Mouse (Mus musculus): ENCODE data around the gene Kif5a. TPM values are rescaled to one million over a fixed set of nuclear protein-coding genes. Genes with fewer than 3 reads are reported as not detected.
"Not testable (repeated sequence)": the region's sequence is repeated elsewhere in the genome, so short reads cannot be mapped to it uniquely, and the experiment has no call there.

The Kif5a gene
- polyA plus RNA-seq, 1 experiment from 2014 or later: 1.3 TPM

GRCm38 (mm10) chr10:127193011-127193410, 70.1 kb downstream of the Kif5a start:
- H3K4me2 ChIP-seq: no peak overlapping the region
- peaks cover 5% of the 10 kb centered on the region; the same call in 1 of the 2 replicates for H3K36me3 ChIP-seq
- H3K9ac ChIP-seq: no peak overlapping the region
- ATAC-seq (ENCODE audit: borderline replicate concordance, extremely low read depth, low FRiP score, low TSS enrichment): no peak
- H3K4me1 ChIP-seq: peaks cover 52% of the 10 kb centered on the region
- WGBS: 80% methylated on average over 9 of the region's 9 CpGs
- H3K9me3 ChIP-seq: no peaks in the 10 kb centered on the region
- no peak overlapping the region for H3K27ac ChIP-seq
- 0 out of 2 replicates have a peak, but pooled peaks cover 3% of the 10 kb centered on the region for H3K27me3 ChIP-seq
- H3K4me3 ChIP-seq: no peak overlapping the region

DNA sequence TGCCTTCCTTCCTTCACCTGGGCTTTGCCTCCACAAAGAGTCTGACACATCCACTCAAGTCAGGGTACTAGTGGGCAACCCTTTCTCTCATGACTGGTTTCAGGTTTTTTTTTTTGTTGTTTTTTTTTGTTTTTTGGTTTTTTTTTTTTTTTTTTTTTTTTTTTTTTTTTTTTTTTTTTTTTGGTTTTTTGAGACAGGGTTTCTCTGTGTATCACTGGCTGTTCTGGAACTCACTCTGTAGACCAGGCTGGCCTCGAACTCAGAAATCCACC, 71.2 kb downstream of the Kif5a start:
- 74% methylated on average over 1 of the region's 1 CpGs for WGBS
- ATAC-seq (ENCODE audit: borderline replicate concordance, extremely low read depth, low FRiP score, low TSS enrichment); H3K9me3 ChIP-seq; H3K4me3 ChIP-seq; H3K27ac ChIP-seq; H3K36me3 ChIP-seq; H3K9ac ChIP-seq; H3K4me2 ChIP-seq: not testable (repeated sequence)
- H3K27me3 ChIP-seq: peaks cover 12% of the 10 kb centered on the region; the same call in 1 of the 2 replicates
- peaks cover 60% of the 10 kb centered on the region for H3K4me1 ChIP-seq

GRCm38 (mm10) chr10:127191191-127192056, 71.7 kb downstream of the Kif5a start:
- Histone ChIP-seq H3K27ac (peak overlapping the region; percentile 95; the same call in 1 of the 2 replicates), H3K27me3 (peaks cover 12% of the 10 kb centered on the region; the same call in 1 of the 2 replicates), H3K4me1 (peaks cover 56% of the 10 kb centered on the region), H3K9me3 (no peaks in the 10 kb centered on the region), H3K36me3 (0 out of 2 replicates have a peak, but pooled peaks cover 4% of the 10 kb centered on the region), H3K4me2 (no peak overlapping the region; the same call in 1 of the 2 replicates), H3K9ac (0 out of 2 replicates have a peak overlapping the region, but pooled peaks have one; percentile 6), H3K4me3 (no peak overlapping the region)
- WGBS: 68% methylated on average over 19 of the region's 19 CpGs
- ATAC-seq (ENCODE audit: borderline replicate concordance, extremely low read depth, low FRiP score, low TSS enrichment): no peak

DNA sequence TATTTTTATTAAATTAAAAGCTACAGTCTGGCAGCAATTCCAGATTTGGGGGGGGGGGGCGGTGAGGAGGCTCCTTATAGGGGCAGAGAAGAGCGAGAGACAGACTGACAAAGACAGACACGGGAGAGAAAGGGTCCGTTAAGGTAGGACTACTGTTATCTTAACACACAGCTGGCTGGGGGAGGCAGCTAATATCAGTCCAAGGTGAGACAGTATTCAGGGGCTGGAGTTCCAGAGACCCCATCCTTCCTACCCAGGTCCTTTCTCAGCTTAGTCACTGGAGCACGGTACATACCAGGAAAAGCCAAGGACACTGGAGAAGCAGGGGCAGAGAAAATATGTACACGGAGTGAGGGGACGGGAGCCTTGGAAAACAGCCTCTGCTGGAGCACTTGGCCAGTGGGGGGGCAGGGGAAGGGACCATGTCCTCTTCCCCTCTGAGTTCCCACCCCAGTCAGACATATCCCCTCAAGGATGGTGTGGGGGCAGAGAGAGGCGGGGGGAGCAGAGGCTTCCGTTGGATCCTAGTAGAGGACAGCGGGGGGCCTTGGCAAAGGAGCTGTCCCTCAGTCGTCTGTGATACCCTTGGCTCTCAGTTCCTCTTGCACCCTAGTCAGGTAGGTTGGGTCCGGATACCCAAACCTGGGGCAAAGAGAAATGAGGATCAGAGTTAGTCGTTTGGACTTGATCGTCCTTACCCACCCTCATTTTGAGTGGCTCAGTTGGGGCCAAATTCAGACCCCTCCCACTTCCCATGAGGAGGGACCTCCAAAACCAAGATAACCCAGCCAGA, 72.6 kb downstream of the Kif5a start:
- H3K4me3 ChIP-seq: peak overlapping the region; percentile 73
- WGBS: 38% methylated on average over 14 of the region's 14 CpGs
- peaks cover 52% of the 10 kb centered on the region for H3K4me1 ChIP-seq

GRCm38 (mm10) chr10:127189651-127190381, 73.3 kb downstream of the Kif5a start, which contains the start of gene Arhgef25:
Gene Arhgef25, minus strand, starts transcription at chr10:127190083.
- ATAC-seq (ENCODE audit: borderline replicate concordance, extremely low read depth, low FRiP score, low TSS enrichment): peak; percentile 52
- Histone ChIP-seq H3K4me2 (peak within 1 kb of the TSS; percentile 96), H3K4me1 (peaks cover 48% of the 10 kb centered on the region), H3K27ac (peak within 1 kb of the TSS; percentile 95), H3K9me3 (no peaks in the 10 kb centered on the region), H3K27me3 (peaks cover 12% of the 10 kb centered on the region; the same call in 1 of the 2 replicates), H3K36me3 (peaks cover 11% of the 10 kb centered on the region; the same call in 1 of the 2 replicates), H3K4me3 (peak within 1 kb of the TSS; percentile 73), H3K9ac (peak within 1 kb of the TSS; percentile 68)
- 1% methylated on average over 35 of the region's 35 CpGs for WGBS

More for the DNA sequence above, 72.6 kb downstream of the Kif5a start:
- H3K9ac ChIP-seq: peak overlapping the region; percentile 68
- ATAC-seq (ENCODE audit: borderline replicate concordance, extremely low read depth, low FRiP score, low TSS enrichment): no peak
- H3K27me3 ChIP-seq: peaks cover 12% of the 10 kb centered on the region; the same call in 1 of the 2 replicates
- peak overlapping the region; percentile 96 for H3K4me2 ChIP-seq
- H3K36me3 ChIP-seq: peaks cover 10% of the 10 kb centered on the region; the same call in 1 of the 2 replicates
- H3K27ac ChIP-seq: peak overlapping the region; percentile 95
- H3K9me3 ChIP-seq: no peaks in the 10 kb centered on the region

- peaks cover 14% of the 10 kb centered on the region; the same call in 1 of the 2 replicates for H3K36me3 ChIP-seq
- H3K27me3 ChIP-seq: peaks cover 17% of the 10 kb centered on the region; the same call in 1 of the 2 replicates
- peak; percentile 20; the same call in 1 of the 2 replicates for ATAC-seq (ENCODE audit: borderline replicate concordance, extremely low read depth, low FRiP score, low TSS enrichment)
- peak overlapping the region; percentile 95 for H3K27ac ChIP-seq
- WGBS: 0% methylated on average over 26 of the region's 26 CpGs
- H3K4me2 ChIP-seq: peak overlapping the region; percentile 96
- peaks cover 42% of the 10 kb centered on the region for H3K4me1 ChIP-seq
- no peaks in the 10 kb centered on the region for H3K9me3 ChIP-seq
- H3K9ac ChIP-seq: peak overlapping the region; percentile 68
- peak overlapping the region; percentile 73 for H3K4me3 ChIP-seq
These were observed 74.0 kb downstream of the Kif5a start for GRCm38 (mm10) chr10:127189116-127189650.

DNA sequence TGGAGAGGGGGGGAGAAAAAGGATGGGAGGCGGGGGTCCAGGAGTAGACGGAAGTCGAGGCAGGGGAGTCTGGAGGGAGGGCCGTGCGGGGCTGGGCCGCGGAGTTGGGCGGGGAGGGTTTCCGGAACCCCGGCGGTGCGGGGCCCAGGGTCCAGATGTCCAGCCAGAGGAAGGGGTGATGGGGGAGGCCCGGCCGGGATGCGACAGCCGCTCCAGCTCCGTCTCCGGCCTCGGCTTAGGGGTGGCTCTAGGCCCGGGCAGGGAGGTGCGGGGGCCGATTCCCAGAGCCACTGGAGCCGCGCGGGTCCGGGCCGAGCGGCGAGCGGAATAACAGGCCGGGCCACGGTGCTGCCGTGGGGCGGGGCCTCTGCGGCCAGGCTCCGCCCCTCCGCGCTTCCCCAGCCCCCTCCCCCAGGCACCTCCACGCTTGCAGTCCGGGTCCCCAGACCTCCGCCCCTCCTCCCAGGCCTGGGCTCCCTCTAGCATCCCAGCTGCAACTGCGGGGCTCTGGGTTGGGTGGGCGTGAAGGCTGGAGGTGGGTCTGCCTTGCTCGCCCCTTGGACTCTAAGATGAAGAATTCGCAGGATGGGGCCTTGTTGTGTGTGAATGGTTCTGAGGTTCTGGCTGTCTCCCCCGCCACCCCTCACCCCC, 74.6 kb downstream of the Kif5a start:
- peak; percentile 81 for ATAC-seq (ENCODE audit: borderline replicate concordance, extremely low read depth, low FRiP score, low TSS enrichment)
- Histone ChIP-seq H3K9ac (peak overlapping the region; percentile 68), H3K9me3 (no peaks in the 10 kb centered on the region), H3K4me2 (peak overlapping the region; percentile 96), H3K27me3 (peaks cover 22% of the 10 kb centered on the region), H3K27ac (peak overlapping the region; percentile 95), H3K4me1 (peaks cover 46% of the 10 kb centered on the region), H3K4me3 (peak overlapping the region; percentile 73), H3K36me3 (peaks cover 14% of the 10 kb centered on the region; the same call in 1 of the 2 replicates)
- under 1% methylated on average over 32 of the region's 46 CpGs for WGBS

DNA sequence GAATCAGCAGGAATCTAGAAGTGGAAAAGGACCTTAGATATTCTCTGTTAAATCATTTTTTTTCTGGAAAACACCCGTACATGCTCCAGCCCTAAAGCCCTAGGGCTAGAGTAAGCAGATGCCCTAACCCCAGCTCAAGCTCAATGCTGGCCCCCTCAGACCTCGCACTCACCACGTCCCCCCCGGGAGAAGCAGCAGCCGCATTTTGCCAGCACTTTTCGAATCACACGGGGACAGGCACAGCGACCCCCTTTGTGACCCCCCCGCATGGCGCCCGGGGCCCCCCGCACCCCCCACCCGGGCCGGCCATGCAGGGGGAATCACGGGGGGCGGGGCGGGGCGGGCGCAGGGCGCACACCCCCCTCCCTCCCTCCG, 75.1 kb downstream of the Kif5a start:
- Histone ChIP-seq H3K4me1 (peaks cover 51% of the 10 kb centered on the region), H3K4me2 (peak overlapping the region; percentile 96), H3K27ac (peak overlapping the region; percentile 95), H3K9me3 (no peaks in the 10 kb centered on the region), H3K27me3 (peaks cover 27% of the 10 kb centered on the region), H3K9ac (peak overlapping the region; percentile 68), H3K36me3 (peaks cover 14% of the 10 kb centered on the region; the same call in 1 of the 2 replicates), H3K4me3 (peak overlapping the region; percentile 73)
- ATAC-seq (ENCODE audit: borderline replicate concordance, extremely low read depth, low FRiP score, low TSS enrichment): no peak
- WGBS: 2% methylated on average over 19 of the region's 21 CpGs

DNA sequence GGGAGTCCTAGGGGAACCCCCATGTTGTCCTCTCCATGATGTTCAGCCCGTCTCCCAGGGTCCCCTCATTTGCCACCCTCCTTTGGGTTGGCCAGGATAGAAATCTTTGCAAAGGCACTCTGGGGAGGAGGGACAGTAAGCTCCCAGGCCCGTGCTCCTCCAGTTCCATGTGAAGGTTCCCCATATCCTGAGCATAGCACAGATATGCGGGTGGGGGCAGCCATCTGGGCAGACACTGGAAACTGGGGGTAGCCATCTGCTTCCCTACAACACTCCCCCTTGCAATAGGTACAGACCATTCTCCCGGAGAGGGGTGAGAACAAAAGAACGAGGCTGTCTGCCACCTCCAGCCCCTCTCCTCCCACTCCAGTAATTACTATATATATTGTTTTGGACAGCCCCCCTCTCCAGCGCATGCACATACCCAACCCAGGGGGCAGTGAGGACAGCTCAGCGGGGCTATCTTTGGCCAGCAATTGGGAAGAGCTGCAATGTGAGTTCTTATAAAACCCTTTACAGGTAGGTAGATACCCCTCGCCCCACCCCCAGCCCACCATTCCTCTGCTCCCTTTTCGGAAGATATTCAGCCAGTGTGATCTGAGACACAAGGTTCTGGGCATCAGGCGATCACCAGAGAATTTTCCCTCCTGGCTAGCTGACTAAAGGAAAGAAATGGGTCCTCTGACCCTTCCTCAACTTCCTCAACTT, 75.6 kb downstream of the Kif5a start:
- 47% methylated on average over 10 of the region's 10 CpGs for WGBS
- Histone ChIP-seq H3K36me3 (peaks cover 19% of the 10 kb centered on the region; the same call in 1 of the 2 replicates), H3K9ac (peak overlapping the region; percentile 68), H3K27ac (peak overlapping the region; percentile 95; the same call in 1 of the 2 replicates), H3K4me2 (peak overlapping the region; percentile 96), H3K4me1 (peaks cover 51% of the 10 kb centered on the region), H3K4me3 (peak overlapping the region; percentile 73), H3K9me3 (no peaks in the 10 kb centered on the region), H3K27me3 (peaks cover 33% of the 10 kb centered on the region)
- no peak for ATAC-seq (ENCODE audit: borderline replicate concordance, extremely low read depth, low FRiP score, low TSS enrichment)

- WGBS: 82% methylated on average over 1 of the region's 1 CpGs
- Histone ChIP-seq H3K4me2 (no peak overlapping the region), H3K36me3 (peaks cover 19% of the 10 kb centered on the region; the same call in 1 of the 2 replicates), H3K9ac (no peak overlapping the region), H3K27ac (no peak overlapping the region), H3K4me3 (no peak overlapping the region), H3K4me1 (peaks cover 50% of the 10 kb centered on the region), H3K9me3 (no peaks in the 10 kb centered on the region), H3K27me3 (peaks cover 41% of the 10 kb centered on the region)
- no peak for ATAC-seq (ENCODE audit: borderline replicate concordance, extremely low read depth, low FRiP score, low TSS enrichment)
These were observed 76.7 kb downstream of the Kif5a start for GRCm38 (mm10) chr10:127186451-127186850.

Measured in lung, embryonic 15.5 days (tissue).